Mouse (Mus musculus): Measurements from ENCODE around the gene Pip5k1a.
A peak's percentile ranks its signal among the peaks of the same experiment; 100 is the strongest.
"Not testable (repeated sequence)": the region's sequence is repeated elsewhere in the genome, so short reads cannot be mapped to it uniquely, and the experiment has no call there.

Gene Pip5k1a

DNA sequence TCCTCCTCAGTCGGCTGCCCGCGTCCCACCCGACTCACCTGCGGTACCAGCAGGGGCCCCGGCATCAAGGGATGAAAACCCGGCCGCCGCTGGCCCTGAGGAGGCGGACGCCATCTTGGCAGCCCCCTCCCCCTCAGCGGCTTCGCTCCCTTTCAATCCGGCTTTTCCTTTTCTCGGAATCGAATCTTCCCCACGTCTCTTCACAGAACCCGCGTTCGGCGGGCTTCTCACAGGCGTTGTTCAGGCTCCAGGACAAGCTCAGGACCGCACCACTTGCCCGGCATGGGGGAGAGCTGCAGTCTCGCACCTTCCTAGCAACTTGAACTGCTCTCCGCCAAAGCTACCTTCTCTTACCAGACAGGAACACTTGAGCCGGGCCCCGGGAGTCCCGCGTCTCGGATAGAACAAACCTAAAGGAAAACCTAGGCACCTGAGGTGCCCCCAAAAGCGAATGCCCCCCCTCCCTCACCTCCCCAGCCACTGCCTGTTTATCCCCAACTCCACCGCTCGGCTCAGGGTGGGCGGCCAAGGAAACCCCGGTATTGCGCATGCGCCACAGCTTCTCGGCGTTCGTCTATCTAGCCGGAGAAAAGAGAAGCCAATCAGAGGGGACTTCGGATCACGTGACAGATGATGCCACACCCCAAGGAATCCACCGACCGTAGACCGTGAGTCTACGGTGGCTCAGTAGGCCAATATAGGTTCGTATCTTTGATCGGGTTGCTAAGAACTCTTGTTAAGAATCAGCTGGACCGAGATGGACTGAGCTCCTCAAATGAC, at the start of gene Pip5k1a:
Pip5k1a (minus strand) TSS at position 593 of the 780 bp plus-strand sequence.
- DNase-seq, result peak; percentile 98

DNA sequence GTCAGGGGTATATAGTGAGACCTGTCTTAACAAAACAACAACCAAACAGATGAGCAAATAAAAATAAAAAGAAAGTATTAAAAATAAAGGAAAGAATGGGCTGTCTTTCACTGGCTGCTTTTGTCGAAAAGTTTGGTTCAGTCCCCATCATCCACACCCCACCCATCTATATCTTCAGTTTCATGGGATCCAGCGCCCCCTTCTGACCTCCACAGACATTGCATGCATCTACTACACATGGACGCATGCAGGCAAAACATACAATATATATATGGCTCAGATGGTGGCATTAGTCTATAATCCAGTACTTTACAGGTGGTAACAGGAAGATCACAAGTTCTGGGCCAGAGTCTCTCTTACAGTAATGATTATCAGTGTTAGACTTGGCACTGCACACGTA, 47.1 kb upstream of the Pip5k1a start:
- no peak for DNase-seq

DNA sequence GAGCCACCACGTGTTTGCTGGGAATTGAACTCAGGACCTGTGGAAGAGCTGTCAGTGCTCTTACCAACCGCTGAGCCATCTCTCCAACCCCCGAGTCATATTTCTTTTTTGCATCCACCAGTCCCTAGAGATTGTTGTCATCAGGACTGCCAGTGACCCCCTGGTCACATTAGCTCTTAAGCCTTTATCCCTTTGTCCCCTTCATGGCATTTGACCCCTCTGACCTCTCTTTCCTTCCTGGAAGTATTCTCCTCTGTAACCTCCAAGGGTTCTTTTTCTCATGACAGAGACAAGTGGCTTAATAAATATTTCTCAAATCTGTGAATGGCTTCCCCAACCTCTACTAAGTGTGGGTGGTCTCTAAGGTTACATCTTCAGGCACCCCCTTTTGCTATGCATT, 41.2 kb upstream of the Pip5k1a start:
- DNase-seq, result no peak

DNA sequence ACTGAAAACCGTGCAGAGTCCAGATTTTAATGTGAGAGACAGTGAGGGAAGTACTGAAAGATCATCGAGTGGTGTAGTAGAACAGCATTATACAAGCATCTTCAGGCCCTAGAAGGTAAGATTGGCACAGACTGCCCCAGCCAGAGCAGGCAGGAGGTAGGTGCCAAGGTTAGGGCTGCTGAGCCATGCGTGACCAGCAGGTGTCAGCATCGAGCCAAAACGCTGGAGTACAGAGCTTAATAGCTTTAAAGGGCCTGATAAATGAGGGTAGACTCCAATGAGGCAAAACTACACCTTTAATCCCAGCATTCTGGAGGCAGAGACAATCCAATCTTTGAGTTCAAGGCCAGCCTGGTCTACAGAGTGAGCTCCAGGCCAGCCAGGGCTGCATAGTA, 35.9 kb upstream of the Pip5k1a start:
- peak; percentile 88 for DNase-seq

DNA sequence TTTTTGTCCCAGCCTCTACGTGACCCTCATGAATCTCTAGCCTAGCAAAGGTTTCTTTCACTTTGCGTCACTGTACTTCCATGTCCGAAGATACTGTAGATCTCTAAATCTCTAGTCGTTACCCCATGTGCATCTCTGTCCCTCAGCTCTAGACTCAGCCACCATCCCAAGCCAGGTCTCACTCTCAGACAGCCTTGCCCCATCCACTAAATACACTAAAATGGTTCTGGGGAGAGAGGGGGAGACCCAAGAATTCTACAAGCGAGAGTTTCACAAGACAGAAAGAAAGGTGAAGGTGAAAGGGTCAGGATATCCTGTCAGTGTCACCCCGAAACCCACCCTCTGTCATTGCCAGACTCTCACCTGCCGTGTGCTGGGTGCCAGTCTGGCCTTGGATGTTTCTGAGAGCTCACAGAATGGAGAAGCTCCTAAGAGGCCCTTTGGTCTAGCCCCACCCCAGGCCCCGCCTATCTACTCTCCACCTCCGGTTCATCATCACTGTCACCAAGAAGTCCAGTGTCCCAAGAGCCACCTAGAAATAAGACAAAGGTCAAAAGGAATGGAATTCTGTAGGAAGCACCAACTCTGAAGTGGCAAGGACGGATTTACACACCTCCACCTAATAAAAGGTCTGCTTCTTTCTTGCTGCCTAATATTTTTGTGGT, 35.4 kb upstream of the Pip5k1a start, which contains the start of gene Tnfaip8l2:
Tnfaip8l2 (minus strand) TSS at position 409 of the 665 bp plus-strand sequence.
- no peak for DNase-seq

DNA sequence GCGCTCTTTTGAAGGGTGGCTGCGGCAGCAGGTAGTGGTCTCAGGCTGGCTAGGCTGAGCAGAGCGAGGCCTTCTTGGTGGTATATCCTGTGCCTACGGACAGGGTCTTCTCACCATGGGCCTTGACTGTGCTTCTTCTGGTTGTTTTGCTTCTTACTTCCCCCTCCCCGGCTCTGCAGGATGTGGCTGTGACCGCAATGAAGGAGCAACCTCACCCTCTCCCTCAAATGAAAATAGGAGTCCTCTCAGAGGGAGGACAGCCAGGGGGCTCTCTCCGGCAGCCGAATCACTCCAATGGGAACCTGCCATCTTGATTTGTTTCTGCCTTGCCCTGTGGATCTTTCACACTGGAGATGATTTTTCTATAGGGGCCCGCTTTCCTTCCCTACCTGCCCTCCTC, 34.7 kb upstream of the Pip5k1a start:
- no peak for DNase-seq

DNA sequence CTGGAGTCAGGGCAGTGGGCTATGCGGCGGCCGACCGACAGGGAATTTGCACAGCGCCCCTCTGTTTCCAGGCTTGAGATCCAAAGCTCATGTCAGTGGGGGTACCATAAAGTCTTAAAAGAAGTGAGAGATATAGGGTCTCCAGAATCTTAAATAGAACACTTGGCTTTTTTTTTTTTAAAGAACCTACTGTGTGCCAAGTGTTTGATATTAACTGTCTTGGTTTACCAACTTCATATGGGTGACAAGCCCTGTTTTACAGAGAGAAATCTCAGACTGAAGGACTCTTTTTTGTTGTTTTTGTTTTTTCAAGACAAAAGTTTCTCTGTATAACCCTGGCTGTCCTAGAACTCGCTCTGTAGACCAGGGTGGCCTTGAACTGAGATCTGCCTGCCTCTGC, 34.1 kb upstream of the Pip5k1a start:
- no peak for DNase-seq

DNA sequence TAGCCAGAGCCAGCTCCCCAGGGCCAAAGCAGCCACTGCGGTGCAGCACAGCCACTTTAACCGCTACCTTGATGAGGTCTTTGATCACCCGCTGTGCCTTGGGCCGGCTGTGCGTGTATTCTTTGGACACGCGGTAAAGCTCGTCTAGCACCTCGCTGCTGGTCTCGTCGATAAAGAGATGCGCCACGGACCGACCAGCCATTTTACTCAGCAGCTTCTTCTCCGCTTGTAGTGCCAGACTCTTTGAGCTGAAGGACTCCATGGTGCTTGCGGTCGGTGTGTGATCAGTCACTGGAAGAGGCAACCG, 33.5 kb upstream of the Pip5k1a start:
- DNase-seq, result no peak

DNA sequence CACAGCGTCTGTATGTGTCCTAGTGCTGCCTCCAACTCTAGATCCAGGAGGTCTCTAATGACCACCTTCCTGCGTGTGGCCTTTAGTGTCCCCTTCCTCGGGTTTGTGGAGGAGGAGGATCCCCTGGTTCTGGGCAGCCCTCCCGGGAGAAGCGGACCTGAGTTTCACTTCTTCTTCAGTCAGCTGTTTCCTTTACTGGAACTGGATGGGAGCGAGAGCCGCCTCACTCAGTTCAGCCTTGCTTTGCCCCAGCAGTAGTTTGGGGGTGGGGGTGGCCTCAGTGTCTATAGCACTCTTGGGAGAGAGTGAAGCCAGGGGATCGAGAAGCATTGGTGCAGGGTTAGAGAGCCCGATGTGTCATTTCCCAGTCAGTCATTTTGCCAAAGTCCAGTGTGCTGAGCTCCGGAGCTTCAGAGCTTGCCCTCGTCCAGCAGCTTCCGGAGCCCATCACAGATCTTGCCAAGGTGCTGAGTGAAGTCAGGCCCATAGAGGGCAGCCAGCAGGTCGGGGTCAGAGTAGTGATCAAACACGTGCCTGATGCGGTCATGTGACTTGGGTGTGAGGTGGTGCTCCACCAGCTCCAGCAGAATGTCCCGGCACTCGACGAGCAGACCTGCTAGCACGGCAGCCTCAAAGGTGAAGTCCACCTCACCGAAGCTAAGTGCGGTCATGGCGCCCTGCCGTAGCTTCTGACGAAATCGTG, 33.0 kb upstream of the Pip5k1a start:
- no peak for DNase-seq

DNA sequence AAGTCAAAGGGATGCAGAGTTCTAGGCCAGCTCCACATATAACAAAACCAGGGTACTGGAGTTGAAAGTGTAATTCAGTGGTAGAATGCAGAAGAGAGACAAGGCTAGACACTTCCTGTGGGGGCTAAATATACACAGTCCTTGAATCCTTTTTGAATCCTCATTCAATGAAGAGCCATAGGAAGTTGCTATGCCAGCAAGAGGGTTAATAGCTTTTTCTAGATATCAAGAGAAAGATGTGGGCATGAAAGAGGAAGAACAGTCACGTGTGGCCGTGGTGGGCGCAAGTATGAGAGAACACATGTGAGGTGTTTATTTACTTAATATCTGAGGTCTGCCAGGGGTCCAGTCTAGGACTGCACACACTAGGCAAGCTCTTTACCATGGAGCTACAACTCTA, 29.6 kb upstream of the Pip5k1a start:
- no peak for DNase-seq

DNA sequence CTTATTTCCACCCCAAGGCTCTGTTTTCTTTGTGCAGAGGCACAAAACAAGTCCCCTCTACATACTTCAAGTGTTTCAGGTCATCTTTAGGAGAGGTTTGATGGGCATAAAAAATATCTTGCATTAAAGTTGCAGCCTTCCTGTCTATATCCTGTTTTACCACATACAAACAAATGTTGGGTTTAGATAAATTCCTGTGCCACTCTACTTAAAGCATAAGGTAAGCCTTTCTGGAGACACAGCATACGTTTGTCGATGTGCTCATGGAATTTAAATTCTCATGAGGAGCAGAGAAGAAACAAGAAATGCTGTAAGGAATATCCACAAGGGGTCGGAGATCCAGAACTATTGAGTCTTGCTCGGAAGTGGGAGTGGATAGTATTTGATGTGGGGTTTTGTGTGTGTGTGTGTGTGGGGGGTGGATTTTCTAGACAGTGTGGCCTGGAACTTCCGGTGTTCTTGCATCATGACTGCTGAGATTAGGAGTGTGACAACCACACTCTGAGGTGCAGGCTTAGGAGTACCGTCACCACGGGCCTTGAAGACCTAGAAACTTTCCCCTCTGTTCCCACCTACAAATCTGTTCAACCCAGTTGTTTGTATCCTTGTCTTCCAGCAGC, 28.8 kb upstream of the Pip5k1a start:
- DNase-seq, result no peak

DNA sequence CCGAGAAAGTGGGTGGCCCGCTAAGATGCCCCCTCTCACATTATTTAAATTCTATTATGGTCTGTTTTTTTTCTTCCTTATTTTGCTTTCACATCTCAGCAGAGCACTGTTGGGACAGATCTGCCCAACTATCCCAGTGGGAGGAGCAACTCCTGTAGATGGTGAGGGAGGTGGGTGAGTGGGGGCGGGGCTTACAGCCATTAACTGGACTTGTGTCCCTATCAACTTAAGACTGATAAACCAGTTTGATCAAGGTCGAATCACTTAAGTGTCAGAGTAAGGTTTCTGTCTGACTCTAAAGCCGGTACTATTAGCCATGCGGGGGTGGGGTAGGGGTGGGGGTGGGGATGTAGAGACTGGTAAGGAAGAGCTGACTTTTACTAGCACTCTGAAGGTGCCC, 28.3 kb upstream of the Pip5k1a start:
- peak; percentile 74 for DNase-seq

DNA sequence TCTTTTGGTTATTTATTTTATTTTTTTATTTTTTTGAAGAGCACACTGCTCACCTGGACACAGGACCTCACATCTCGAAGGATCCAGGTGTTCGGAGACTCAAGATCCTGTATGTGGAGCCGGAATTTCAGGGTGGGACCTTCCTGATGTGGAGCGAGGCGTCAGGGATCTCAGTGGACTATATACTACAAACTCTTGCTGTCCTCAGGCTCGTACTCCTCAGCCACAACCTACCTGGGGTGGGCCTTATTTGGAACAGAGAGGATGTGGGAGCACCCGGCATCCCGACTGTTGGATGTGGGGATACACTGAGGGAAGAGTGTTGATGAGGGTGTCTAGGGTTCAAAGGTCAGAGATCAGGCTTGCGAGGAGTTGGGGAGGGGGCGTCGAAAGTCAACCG, 27.4 kb upstream of the Pip5k1a start:
- DNase-seq, result not testable (repeated sequence)

DNA sequence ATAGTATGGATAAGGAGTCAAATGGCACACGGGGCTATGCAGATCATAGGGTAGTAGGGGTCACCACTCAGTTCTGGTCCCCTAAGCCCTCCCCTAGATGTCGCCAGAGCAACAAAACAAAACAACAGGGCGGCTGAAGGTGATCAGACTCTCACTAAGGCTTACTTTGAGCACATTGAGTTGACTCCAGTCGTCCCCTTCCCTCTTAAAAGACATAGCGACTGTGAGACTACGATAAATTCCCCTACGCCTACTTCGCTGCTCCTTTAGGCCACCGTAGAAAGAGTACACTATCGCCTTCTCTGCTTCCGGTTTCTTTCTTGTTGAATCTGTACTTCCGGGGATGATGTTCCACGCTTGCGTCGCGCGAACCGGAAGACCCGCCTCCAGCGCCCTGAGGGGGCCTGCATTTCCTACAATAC, 27.0 kb upstream of the Pip5k1a start, which contains the start of the genes Scnm1 and Lysmd1:
Scnm1 (minus strand) TSS at position 332 of the 422 bp plus-strand sequence.
Lysmd1 (plus strand) TSS at position 409 of the 422 bp plus-strand sequence.
- peak; percentile 96 for DNase-seq

DNA sequence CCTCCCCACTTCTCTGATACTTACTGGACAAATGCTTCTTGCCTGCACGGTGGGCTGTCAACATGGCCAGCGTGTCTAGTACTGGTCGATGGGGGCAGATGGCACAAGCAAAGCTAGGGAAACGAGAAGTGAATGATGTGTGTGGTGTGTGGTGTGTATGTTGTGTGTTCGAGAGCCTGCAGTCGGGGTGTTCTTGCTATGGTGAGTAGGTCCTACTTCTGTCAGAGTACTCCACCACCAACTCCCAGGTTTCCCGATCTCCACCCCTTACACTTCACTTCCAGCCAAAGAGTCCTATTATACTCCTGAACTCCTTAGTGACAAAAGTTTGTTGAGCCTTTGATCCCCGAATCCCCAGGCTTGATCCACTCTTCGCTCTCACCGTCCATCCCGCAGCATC, 26.4 kb upstream of the Pip5k1a start:
- no peak for DNase-seq

DNA sequence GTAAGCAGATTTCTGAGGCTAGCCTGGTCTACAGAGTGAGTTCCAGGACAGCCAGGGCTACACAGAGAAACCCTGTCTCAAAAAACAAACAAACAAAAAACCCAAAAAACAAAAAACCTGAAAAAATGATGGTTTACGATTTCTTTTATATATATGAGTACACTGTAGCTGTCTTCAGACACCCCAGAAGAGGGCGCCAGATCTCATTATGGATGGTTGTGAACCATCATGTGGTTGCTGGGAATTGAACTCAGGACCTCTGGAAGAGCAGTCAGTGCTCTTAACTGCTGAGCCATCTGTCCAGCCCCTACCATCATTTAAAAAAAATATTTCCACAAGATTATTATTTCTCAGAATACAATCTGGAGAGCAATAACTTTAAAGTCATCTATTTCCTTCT, 25.7 kb upstream of the Pip5k1a start:
- DNase-seq, result not testable (repeated sequence)

DNA sequence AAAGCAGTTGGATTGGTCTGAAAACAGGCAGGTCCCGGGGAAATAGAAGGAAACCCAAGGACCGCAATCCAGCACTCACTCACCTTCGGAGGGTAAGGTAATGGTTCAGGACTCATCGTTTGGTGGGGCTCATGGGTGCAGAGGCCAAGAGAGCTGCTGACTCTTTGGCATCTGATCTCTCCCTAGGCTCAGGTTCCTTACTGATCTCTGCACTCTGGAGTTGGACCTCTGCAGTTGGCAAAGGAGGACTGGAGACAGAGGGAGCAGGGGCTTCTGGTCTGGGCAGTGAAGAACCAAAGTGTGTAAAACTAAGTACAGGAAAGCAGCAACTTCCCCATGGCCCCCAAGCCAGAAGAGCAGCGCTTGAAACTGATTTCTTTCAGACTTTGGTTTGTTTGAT, 23.4 kb upstream of the Pip5k1a start:
- no peak for DNase-seq

DNA sequence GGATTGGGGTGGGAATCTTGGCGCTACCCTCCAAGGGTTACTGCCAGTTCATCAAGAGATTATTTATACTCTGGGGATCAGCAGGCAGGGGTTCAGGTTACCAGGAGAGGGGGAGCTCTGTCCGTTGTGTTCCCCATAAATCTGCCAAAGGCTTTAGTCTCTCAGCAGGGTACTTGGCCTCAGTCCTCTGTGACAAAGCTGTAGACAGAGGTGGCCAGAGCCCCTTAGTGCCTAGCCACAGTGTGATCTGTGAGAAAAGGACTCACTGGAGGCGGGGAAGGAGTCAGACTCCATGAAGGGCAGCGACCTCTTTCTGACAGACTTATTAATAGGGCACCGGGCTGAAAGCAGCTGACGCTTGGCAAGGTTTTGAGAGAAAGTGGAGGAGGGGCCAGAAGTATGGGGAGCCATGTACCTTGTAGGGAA, 22.5 kb upstream of the Pip5k1a start:
- DNase-seq, result peak; percentile 82

DNA sequence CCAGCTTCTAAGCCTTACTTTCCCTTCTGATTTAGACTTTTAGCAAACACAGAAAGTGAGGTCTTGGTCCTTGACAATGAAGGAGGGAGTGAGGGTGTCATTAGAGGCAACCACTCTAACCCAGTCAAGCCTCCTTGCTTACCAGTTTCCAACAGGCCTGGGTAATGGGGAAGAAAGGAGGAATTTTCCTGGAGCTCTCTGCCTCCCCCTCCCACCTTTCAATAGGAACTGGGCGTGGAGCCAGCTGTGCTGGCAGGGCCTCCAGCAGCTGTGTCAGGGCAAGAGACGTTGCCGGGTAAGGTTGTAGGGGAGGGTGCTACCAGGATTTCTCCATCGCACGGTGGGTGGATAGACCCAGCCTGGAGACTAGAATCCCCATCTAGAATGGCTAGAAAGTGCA, 18.2 kb upstream of the Pip5k1a start:
- no peak for DNase-seq

DNA sequence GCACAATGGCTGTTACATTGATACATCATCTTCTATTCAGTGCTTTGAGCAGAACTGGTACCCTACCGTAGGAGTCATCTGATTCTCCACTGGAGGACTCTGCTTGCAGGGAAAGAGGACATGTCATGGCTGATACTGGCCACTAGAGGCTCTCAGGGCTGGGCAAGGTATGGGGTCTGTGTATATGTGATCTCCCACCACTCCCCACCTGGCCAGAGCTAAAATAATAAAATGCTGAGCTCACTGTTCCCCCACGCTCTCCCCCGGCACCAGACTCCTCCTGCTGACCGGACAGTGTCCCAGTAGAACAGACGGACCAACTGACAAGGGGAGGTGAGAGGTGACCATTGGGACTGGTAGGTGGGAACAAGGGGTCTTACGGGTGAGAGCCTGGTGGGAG, 17.5 kb upstream of the Pip5k1a start, which contains the start of gene Tmod4:
Tmod4 (plus strand) TSS at position 231 of the 400 bp plus-strand sequence.
- DNase-seq, result no peak

DNA sequence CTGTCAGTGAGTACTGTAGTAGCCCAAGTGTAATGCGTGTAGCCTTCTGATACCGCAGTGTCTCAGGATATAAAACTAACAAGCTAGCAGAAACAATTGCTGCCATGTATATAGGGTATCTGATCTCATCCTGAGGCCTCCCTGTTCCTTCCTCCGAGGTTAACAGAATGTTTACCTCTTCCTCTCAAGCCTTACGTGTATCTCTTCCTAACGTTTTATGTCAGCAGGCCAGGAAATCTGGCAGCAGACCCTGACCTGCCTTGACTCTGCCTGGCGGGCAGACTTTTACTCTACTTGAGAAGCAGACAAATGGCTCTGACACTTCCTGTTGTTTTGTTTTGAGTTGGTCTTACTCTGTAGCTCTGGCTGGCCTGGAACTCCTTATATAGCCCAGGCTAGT, 14.8 kb upstream of the Pip5k1a start:
- DNase-seq, result no peak

DNA sequence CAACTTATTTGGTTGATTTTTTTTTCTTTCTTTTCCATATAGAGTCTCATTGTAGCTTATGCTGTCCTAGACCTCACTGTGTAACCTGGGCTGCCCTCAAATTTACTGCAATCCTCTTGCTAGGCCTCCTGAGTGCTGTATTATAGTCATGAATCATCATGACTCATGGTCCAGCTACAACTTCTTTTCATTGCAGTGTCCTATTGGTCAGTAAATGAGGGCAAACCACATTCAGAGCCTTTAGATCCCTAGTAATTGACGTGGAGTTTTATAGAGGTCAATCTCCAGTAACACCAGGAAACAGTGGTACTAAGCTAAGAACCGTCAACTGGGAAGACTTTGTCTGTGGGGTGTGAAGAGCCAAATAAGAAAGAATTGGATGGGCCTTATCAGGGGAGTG, 11.0 kb upstream of the Pip5k1a start:
- DNase-seq, result no peak

DNA sequence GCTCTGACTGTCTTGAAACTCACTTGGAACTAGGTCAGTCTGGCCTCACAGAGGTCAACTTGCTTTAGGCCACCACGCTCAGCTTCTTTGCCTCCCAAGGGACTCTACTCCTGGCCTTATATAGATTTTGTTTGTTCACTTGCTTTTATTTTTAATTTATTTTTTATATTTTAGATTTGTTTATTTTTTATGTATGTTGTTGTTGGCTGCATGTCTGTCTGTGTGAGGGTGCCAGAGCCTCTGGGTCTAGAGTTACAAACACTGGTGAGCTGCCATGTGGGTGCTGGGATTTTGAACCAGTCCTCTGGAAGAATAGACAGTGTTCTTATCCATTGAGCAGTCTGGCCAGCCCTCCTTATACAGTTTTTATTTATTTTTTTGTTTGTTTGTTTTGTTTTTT, 6.0 kb upstream of the Pip5k1a start:
- DNase-seq, result no peak
